Mouse (Mus musculus) liver, postnatal 0 days (tissue): ENCODE data around the gene Drg2. TPM values are rescaled to one million over a fixed set of nuclear protein-coding genes. Genes with fewer than 3 reads are reported as not detected.

Experiments
- ATAC-seq: fragments of 200-750 bp; cut with Nextera tagmentation; 2 replicates; pipeline ENCODE4 v1.8.0; 2017; ENCODE audit warnings: mild to moderate bottlenecking, moderate library complexity
- DNase-seq: peaks from one replicate; pipeline ENCODE4 v3.0.0-alpha.2; 2016
- H3K27ac ChIP-seq: fragments of 300-500 bp; sonication (generic); 2 replicates; pipeline ENCODE4 v1.5.1; 2014; ENCODE audit warnings: antibody characterized with exemption, moderate library complexity, mild to moderate bottlenecking, low read depth
- H3K27me3 ChIP-seq: fragments of 300-500 bp; sonication (generic); 2 replicates; pipeline ENCODE4 v1.6.1; 2014; ENCODE audit warnings: low read length, control low read depth, mixed read lengths; ENCODE audit not compliant: insufficient read depth
- H3K36me3 ChIP-seq: fragments of 300-500 bp; sonication (generic); replicated peaks from 2 replicates; pipeline ENCODE4 v1.6.1; 2014; ENCODE audit warnings: mild to moderate bottlenecking, control low read depth, low read length, moderate library complexity, mixed read lengths; ENCODE audit not compliant: insufficient read depth
- H3K4me1 ChIP-seq: fragments of 300-500 bp; sonication (generic); 2 replicates; pipeline ENCODE4 v1.6.1; 2014; ENCODE audit warnings: antibody characterized with exemption, mild to moderate bottlenecking, control low read depth; ENCODE audit not compliant: insufficient read depth
- H3K4me2 ChIP-seq: fragments of 300-500 bp; sonication (generic); 2 replicates; pipeline ENCODE4 v1.6.1; 2014; ENCODE audit warnings: low read depth, mild to moderate bottlenecking, low read length, moderate library complexity, mixed read lengths
- H3K4me3 ChIP-seq: fragments of 300-500 bp; sonication (generic); 2 replicates; pipeline ENCODE4 v1.5.1; 2014; ENCODE audit warnings: low read depth, low read length
- H3K9ac ChIP-seq: fragments of 300-500 bp; sonication (generic); replicated peaks from 2 replicates; pipeline ENCODE4 v1.6.1; 2014; ENCODE audit warnings: mild to moderate bottlenecking, moderate library complexity
- H3K9me3 ChIP-seq: fragments of 300-500 bp; sonication (generic); 2 replicates; pipeline ENCODE4 v1.6.1; 2016; ENCODE audit warnings: mild to moderate bottlenecking, control low read depth, low read length, mixed read lengths
- CTCF ChIP-seq: sonication (generic); IDR thresholded peaks from 2 replicates; pipeline ENCODE4 v1.5.1; 2016; ENCODE audit warnings: antibody characterized with exemption, low read depth
- EP300 ChIP-seq: IDR thresholded peaks from 2 replicates; pipeline ENCODE4 v1.6.1; 2016; ENCODE audit warnings: antibody characterized with exemption, low read depth, mild to moderate bottlenecking
- WGBS: fragments of 180-500 bp; shearing (Covaris S2); extraction: QIAGEN DNeasy Blood & Tissue Kit; methylation state at CpG from one replicate; pipeline ENCODE4 v1.1.7; 2014; ENCODE audit not compliant: insufficient replicate concordance; 5-methylcytosine and 5-hydroxymethylcytosine counted together
- polyA plus RNA-seq: library from polyadenylated mRNA; unstranded; fragments of >200 nt; fragmentation: Nextera tagmentation; extraction: Ambion mirVana; gene quantifications from 2 replicates; pipeline ENCODE4 v1.2.1, GENCODE M21; 2015

Gene Drg2
- polyA plus RNA-seq, 1 experiment from 2014 or later, result 25.1 TPM

DNA sequence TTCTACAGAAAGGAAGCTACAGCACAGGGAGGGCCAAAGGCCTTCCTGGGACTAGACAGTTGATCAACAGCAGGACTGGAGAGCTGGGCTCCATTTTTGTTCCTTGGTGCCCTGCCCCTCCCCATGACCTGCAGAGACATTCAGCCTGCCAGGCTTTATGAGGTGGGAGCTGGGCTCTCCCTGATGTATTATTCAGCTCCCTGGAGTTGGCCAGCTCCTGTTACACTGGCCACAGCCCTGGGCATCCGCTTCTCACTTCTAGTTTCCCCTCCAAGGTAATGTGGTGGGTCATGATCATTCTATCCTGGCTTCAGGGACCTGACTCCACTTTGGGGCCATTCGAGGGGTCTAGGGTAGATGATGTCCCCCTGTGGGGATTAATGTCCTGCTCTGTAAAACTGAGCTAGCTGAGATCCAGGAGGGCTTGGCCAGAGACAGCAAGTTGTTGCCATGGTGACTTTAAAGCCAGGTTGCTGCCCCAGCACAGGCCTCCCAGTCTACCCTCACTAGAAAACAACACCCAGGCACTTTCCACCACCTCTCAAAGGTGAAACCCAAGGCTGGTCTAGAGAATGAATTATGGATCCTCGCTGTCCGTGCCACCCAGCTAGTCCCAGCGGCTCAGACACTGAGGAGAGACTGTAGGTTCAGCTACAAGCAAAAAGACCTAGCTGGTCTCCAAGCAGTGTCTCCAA lies 21.4 kb downstream of the Drg2 start:
- no peak for TF ChIP-seq CTCF
- no peak for TF ChIP-seq EP300
- DNase-seq (no peak), ATAC-seq (no peak)
- no peaks in the 10 kb centered on the region for H3K4me1 ChIP-seq
- whole genome bisulfite sequencing, result 79% methylated on average over 5 of the region's 5 CpGs
- H3K4me2 ChIP-seq, result no peak overlapping the region
- H3K9me3 ChIP-seq, result no peaks in the 10 kb centered on the region
- H3K27me3 ChIP-seq, result no peaks in the 10 kb centered on the region
- H3K9ac ChIP-seq, result no peak overlapping the region
- H3K27ac ChIP-seq, result no peak overlapping the region
- H3K4me3 ChIP-seq, result no peak overlapping the region
- H3K36me3 ChIP-seq, result no peaks in the 10 kb centered on the region

DNA sequence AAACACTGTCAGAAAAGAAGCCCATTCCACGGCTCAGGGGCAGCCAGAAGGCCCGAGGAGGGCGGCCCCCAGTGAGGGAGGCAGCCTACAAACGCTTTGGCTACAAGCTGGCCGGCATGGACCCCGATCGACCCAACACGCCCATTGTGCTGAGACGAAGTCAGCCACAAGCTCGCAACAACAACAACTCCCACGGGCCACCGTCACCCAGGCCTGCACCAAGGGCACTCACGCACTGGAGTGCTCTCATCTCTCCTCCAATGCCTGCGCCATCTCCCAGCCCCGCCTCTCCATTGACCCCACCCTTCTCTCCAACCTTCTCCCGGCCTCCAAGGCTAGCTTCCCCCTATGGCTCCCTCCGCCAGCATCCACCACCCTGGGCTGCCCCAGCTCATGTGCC lies 23.7 kb downstream of the Drg2 start:
- no peaks in the 10 kb centered on the region for H3K4me1 ChIP-seq
- TF ChIP-seq CTCF (no peak), EP300 (no peak)
- WGBS, result 30% methylated on average over 17 of the region's 17 CpGs
- no peaks in the 10 kb centered on the region for H3K27me3 ChIP-seq
- H3K9me3 ChIP-seq, result no peaks in the 10 kb centered on the region
- DNase-seq, result peak; percentile 46
- no peak overlapping the region for H3K4me3 ChIP-seq
- H3K36me3 ChIP-seq, result no peaks in the 10 kb centered on the region
- no peak overlapping the region for H3K9ac ChIP-seq
- ATAC-seq, result peak; percentile 90
- H3K4me2 ChIP-seq, result no peak overlapping the region
- H3K27ac ChIP-seq, result no peak overlapping the region

GRCm38 (mm10) chr11:60486267-60486666 lies 31.9 kb downstream of the Drg2 start:
- Histone ChIP-seq H3K27ac (no peak overlapping the region), H3K27me3 (no peaks in the 10 kb centered on the region), H3K4me2 (peak overlapping the region; percentile 50), H3K4me1 (peaks cover 12% of the 10 kb centered on the region; the same call in 1 of the 2 replicates), H3K9ac (no peak overlapping the region), H3K4me3 (no peak overlapping the region), H3K36me3 (no peaks in the 10 kb centered on the region), H3K9me3 (no peaks in the 10 kb centered on the region)
- DNase-seq (no peak), ATAC-seq (peak; percentile 91)
- 40% methylated on average over 3 of the region's 3 CpGs for WGBS
- TF ChIP-seq EP300 (peak; percentile 73), CTCF (no peak)

DNA sequence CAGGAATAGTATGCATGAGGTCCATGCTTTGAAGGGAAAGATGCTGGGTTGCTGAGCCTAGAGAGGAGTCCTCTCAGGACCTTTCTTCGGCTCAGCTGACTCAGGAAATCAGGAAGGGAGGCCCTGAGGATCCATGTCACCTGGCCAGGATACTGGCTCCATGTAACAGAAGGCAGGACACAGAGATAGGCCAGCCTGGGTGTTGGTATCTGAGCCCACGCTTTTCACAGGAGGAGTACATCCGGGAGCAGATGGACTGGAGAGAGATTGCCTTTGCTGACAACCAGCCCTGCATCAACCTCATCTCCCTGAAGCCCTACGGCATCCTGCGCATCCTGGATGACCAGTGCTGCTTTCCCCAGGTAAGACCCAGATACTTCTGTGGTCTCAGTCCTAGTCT lies 38.3 kb downstream of the Drg2 start:
- Histone ChIP-seq H3K27ac (no peak overlapping the region), H3K9ac (no peak overlapping the region), H3K27me3 (no peaks in the 10 kb centered on the region), H3K4me2 (no peak overlapping the region), H3K9me3 (no peaks in the 10 kb centered on the region), H3K36me3 (no peaks in the 10 kb centered on the region), H3K4me3 (no peak overlapping the region), H3K4me1 (no peaks in the 10 kb centered on the region)
- WGBS, result 88% methylated on average over 5 of the region's 5 CpGs
- no peak for TF ChIP-seq EP300
- TF ChIP-seq CTCF, result no peak
- no peak for ATAC-seq
- DNase-seq, result no peak

GRCm38 (mm10) chr11:60495692-60496091 lies 41.3 kb downstream of the Drg2 start:
- ATAC-seq (no peak), DNase-seq (no peak)
- Histone ChIP-seq H3K9me3 (no peaks in the 10 kb centered on the region), H3K27ac (no peak overlapping the region), H3K4me3 (no peak overlapping the region), H3K27me3 (no peaks in the 10 kb centered on the region), H3K4me2 (no peak overlapping the region), H3K4me1 (no peaks in the 10 kb centered on the region), H3K9ac (no peak overlapping the region), H3K36me3 (no peaks in the 10 kb centered on the region)
- WGBS, result 55% methylated on average over 2 of the region's 2 CpGs
- no peak; the same call in 1 of the 2 replicates for TF ChIP-seq CTCF
- TF ChIP-seq EP300, result no peak

GRCm38 (mm10) chr11:60507281-60507680 lies 52.9 kb downstream of the Drg2 start:
- no peak for DNase-seq
- H3K9ac ChIP-seq, result no peak overlapping the region
- no peak overlapping the region for H3K27ac ChIP-seq
- H3K27me3 ChIP-seq, result peaks cover 23% of the 10 kb centered on the region
- H3K4me1 ChIP-seq, result peaks cover 10% of the 10 kb centered on the region
- H3K9me3 ChIP-seq, result no peaks in the 10 kb centered on the region
- no peak overlapping the region for H3K4me2 ChIP-seq
- no peaks in the 10 kb centered on the region for H3K36me3 ChIP-seq
- TF ChIP-seq EP300 (no peak), CTCF (no peak)
- no peak overlapping the region for H3K4me3 ChIP-seq
- no peak for ATAC-seq
- 85% methylated on average over 13 of the region's 13 CpGs for WGBS

GRCm38 (mm10) chr11:60508950-60509349 lies 54.6 kb downstream of the Drg2 start:
- Histone ChIP-seq H3K36me3 (no peaks in the 10 kb centered on the region), H3K9ac (peak overlapping the region; percentile 46; the same call in 1 of the 2 replicates), H3K4me2 (peak overlapping the region; percentile 71), H3K4me1 (peaks cover 10% of the 10 kb centered on the region), H3K27ac (no peak overlapping the region), H3K9me3 (no peaks in the 10 kb centered on the region), H3K4me3 (peak overlapping the region; percentile 41), H3K27me3 (peaks cover 23% of the 10 kb centered on the region)
- no peak for TF ChIP-seq CTCF
- peak; percentile 75; the same call in 1 of the 2 replicates for TF ChIP-seq EP300
- DNase-seq (peak; percentile 37), ATAC-seq (peak; percentile 78)
- 6% methylated on average over 11 of the region's 11 CpGs for whole genome bisulfite sequencing
